Mouse (Mus musculus) kidney, embryonic 15.5 days (tissue): Measurements from ENCODE around the gene Acox3. TPM values are rescaled to one million over a fixed set of nuclear protein-coding genes. Genes with fewer than 3 reads are reported as not detected.

ENCODE experiments used
- ATAC-seq: fragments of 200-750 bp; cut with Nextera tagmentation; replicated peaks from 2 replicates; pipeline ENCODE4 v1.8.0; 2017; ENCODE audit warnings: moderate TSS enrichment; ENCODE audit not compliant: low FRiP score
- H3K27ac ChIP-seq: fragments of 300-500 bp; sonication (generic); 2 replicates; pipeline ENCODE4 v1.5.1; 2015; ENCODE audit warnings: mild to moderate bottlenecking, inconsistent platforms
- H3K27me3 ChIP-seq: fragments of 300-500 bp; sonication (generic); 2 replicates; pipeline ENCODE4 v1.6.1; 2015; ENCODE audit warnings: inconsistent platforms
- H3K36me3 ChIP-seq: fragments of 300-500 bp; sonication (generic); 2 replicates; pipeline ENCODE4 v1.6.1; 2015; ENCODE audit warnings: inconsistent platforms
- H3K4me1 ChIP-seq: fragments of 300-500 bp; sonication (generic); 2 replicates; pipeline ENCODE4 v1.6.1; 2015; ENCODE audit warnings: inconsistent platforms
- H3K4me2 ChIP-seq: fragments of 300-500 bp; sonication (generic); 2 replicates; pipeline ENCODE4 v1.6.1; 2015; ENCODE audit warnings: moderate library complexity, mild to moderate bottlenecking, inconsistent platforms
- H3K4me3 ChIP-seq: fragments of 300-500 bp; sonication (generic); replicated peaks from 2 replicates; pipeline ENCODE4 v1.5.1; 2015; ENCODE audit warnings: mild to moderate bottlenecking, inconsistent platforms
- H3K9ac ChIP-seq: fragments of 300-500 bp; sonication (generic); 2 replicates; pipeline ENCODE4 v1.6.1; 2015; ENCODE audit warnings: mild to moderate bottlenecking, inconsistent platforms
- H3K9me3 ChIP-seq: fragments of 300-500 bp; sonication (generic); replicated peaks from 2 replicates; pipeline ENCODE4 v1.6.1; 2016; ENCODE audit warnings: inconsistent platforms
- WGBS: fragments of 180-500 bp; shearing (Covaris S2); methylation state at CpG from one replicate; pipeline ENCODE4 v1.1.7; 2015; ENCODE audit warnings: mixed read lengths; 5-methylcytosine and 5-hydroxymethylcytosine counted together
- polyA plus RNA-seq: library from polyadenylated mRNA; unstranded; fragments of >200 nt; fragmentation: Nextera tagmentation; extraction: Ambion mirVana; gene quantifications from 2 replicates; pipeline ENCODE4 v1.2.1, GENCODE M21; 2015

Gene Acox3
- polyA plus RNA-seq, 1 experiment from 2014 or later, result 12.5 TPM

GRCm38 (mm10) chr5:35662021-35662545 is 79.2 kb downstream of the Acox3 start:
- WGBS, result 82% methylated on average over 9 of the region's 9 CpGs
- H3K4me2 ChIP-seq, result no peak overlapping the region
- no peak for ATAC-seq

More at GRCm38 (mm10) chr5:35662021-35662545, 79.2 kb downstream of the Acox3 start:
- no peak overlapping the region for H3K4me3 ChIP-seq
- H3K27me3 ChIP-seq, result no peaks in the 10 kb centered on the region
- H3K9ac ChIP-seq, result no peak overlapping the region
- H3K27ac ChIP-seq, result no peak overlapping the region
- no peaks in the 10 kb centered on the region for H3K36me3 ChIP-seq
- no peaks in the 10 kb centered on the region for H3K9me3 ChIP-seq
- peaks cover 4% of the 10 kb centered on the region; the same call in 1 of the 2 replicates for H3K4me1 ChIP-seq

Other genes starting within 250 kb of the Acox3 start
- gene Hmx1, start 193.9 kb upstream of the Acox3 start, polyA plus RNA-seq, result 0.31 and 0.52 TPM in 2 replicates
- 5.8 and 7.2 TPM in 2 replicates for gene Cpz, start 57.3 kb upstream of the Acox3 start, polyA plus RNA-seq
- 8.3 and 10.1 TPM in 2 replicates for gene Trmt44, start 8.0 kb upstream of the Acox3 start, polyA plus RNA-seq
- gene Htra3, start 96.7 kb downstream of the Acox3 start, polyA plus RNA-seq, result 16.1 and 16.4 TPM in 2 replicates
- 16.6 and 20.4 TPM in 2 replicates for gene Sh3tc1, start 156.9 kb downstream of the Acox3 start, polyA plus RNA-seq
- 1.7 and 2.7 TPM in 2 replicates for gene Ablim2, start 174.8 kb downstream of the Acox3 start, polyA plus RNA-seq